Mouse (Mus musculus) E14TG2a.4 (cell line): ENCODE results near the gene Top1.
A peak's percentile ranks its signal among the peaks of the same experiment; 100 is the strongest.

Source experiments
- H3K27me3 ChIP-seq: 2 replicates; pipeline ENCODE4 v1.6.1; 2014; ENCODE audit warnings: low read length, control low read depth; ENCODE audit not compliant: insufficient read depth
- H3K36me3 ChIP-seq: 2 replicates; pipeline ENCODE4 v1.6.1; 2014; ENCODE audit warnings: low read length, control low read depth; ENCODE audit not compliant: insufficient read depth
- H3K4me1 ChIP-seq: replicated peaks from 2 replicates; pipeline ENCODE4 v1.6.1; 2014; ENCODE audit warnings: low read depth, low read length, control low read depth
- H3K4me3 ChIP-seq: replicated peaks from 2 replicates; pipeline ENCODE4 v1.5.1; 2014; ENCODE audit warnings: mild to moderate bottlenecking, low read length
- H3K9me3 ChIP-seq: 2 replicates; pipeline ENCODE4 v1.6.1; 2014; ENCODE audit warnings: low read length, control low read depth
- CTCF ChIP-seq: conservative IDR thresholded peaks from 2 replicates; pipeline ENCODE4 v1.5.1; 2014; ENCODE audit warnings: low read length
- NANOG ChIP-seq: IDR thresholded peaks from 2 replicates; pipeline ENCODE4 v1.6.1; 2014; ENCODE audit warnings: borderline replicate concordance, low read length, mixed read lengths
- POU5F1 ChIP-seq: IDR thresholded peaks from 2 replicates; pipeline ENCODE4 v1.6.1; 2014; ENCODE audit warnings: low read length, borderline replicate concordance

Top1 gene

GRCm38 (mm10) chr2:160645614-160646137 is at the start of gene Top1:
Gene Top1 (plus strand): TSS chr2:160645888.
- TF ChIP-seq CTCF = no peak
- no peak for TF ChIP-seq POU5F1
- TF ChIP-seq NANOG = no peak
- H3K4me3 ChIP-seq = peak within 1 kb of the TSS; percentile 91
- peaks cover 29% of the 10 kb centered on the region for H3K4me1 ChIP-seq
- peaks cover 45% of the 10 kb centered on the region for H3K9me3 ChIP-seq
- H3K36me3 ChIP-seq = peaks cover 40% of the 10 kb centered on the region
- H3K27me3 ChIP-seq = no peaks in the 10 kb centered on the region

GRCm38 (mm10) chr2:160597582-160598281 is 48.0 kb upstream of the Top1 start:
- H3K4me1 ChIP-seq = peaks cover 10% of the 10 kb centered on the region; the same call in 1 of the 2 replicates
- peak; percentile 89 for TF ChIP-seq CTCF
- TF ChIP-seq POU5F1 = no peak
- TF ChIP-seq NANOG = no peak

DNA sequence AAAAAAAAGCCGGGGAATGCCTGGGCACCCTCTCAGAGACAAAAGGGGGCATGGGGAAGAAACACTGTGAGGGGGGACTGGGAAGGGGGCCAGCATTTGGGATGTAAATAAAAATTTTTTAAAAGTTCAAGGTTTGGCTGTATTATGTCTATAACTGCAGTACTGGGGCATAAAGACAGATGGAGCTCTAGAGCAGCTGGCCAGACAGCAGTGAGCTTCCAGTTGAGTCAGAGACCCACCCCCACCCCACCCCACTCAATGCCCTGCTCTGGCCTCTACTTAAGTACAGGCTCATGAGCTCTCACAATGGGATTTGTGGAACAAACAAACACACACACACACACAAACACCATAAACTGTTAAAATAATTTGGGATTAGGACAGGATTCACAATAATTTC is 43.9 kb upstream of the Top1 start:
- no peaks in the 10 kb centered on the region for H3K36me3 ChIP-seq
- H3K27me3 ChIP-seq = peaks cover 5% of the 10 kb centered on the region
- no peak overlapping the region for H3K4me3 ChIP-seq
- peak; percentile 61 for TF ChIP-seq CTCF
- no peak for TF ChIP-seq NANOG
- H3K9me3 ChIP-seq = no peaks in the 10 kb centered on the region
- H3K4me1 ChIP-seq = peaks cover 14% of the 10 kb centered on the region; the same call in 1 of the 2 replicates

More at GRCm38 (mm10) chr2:160597582-160598281, 48.0 kb upstream of the Top1 start:
- H3K9me3 ChIP-seq = no peaks in the 10 kb centered on the region
- H3K36me3 ChIP-seq = no peaks in the 10 kb centered on the region
- H3K4me3 ChIP-seq = no peak overlapping the region
- peaks cover 5% of the 10 kb centered on the region for H3K27me3 ChIP-seq

- no peaks in the 10 kb centered on the region for H3K36me3 ChIP-seq
- H3K4me3 ChIP-seq = no peak overlapping the region
- H3K27me3 ChIP-seq = no peaks in the 10 kb centered on the region; the same call in 1 of the 2 replicates
- peaks cover 11% of the 10 kb centered on the region; the same call in 1 of the 2 replicates for H3K4me1 ChIP-seq
- no peaks in the 10 kb centered on the region for H3K9me3 ChIP-seq
- TF ChIP-seq NANOG (no peak), POU5F1 (no peak), CTCF (no peak)
Observed at GRCm38 (mm10) chr2:160603154-160603933, 42.3 kb upstream of the Top1 start.

DNA sequence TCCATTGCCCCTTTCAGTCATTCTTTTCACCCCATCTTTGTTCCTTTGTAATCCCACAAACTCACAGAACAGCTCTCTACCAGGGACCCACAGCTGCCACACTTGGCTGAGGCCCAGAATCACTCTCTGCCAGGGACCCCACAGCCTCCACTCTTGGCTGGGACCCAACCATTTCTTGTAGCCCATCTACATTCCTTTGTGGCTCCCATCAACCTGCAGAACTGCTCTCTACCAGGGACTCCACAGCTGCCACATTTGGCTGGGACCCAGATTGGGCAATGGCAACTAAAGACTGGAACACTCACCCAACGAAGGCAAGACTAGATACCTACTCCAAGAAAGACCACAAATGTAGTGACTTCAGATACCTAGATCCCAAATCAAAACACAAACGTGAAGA is 35.7 kb upstream of the Top1 start:
- Histone ChIP-seq H3K4me3 (no peak overlapping the region), H3K36me3 (no peaks in the 10 kb centered on the region), H3K27me3 (no peaks in the 10 kb centered on the region; the same call in 1 of the 2 replicates), H3K4me1 (peaks cover 9% of the 10 kb centered on the region), H3K9me3 (no peaks in the 10 kb centered on the region)
- no peak for TF ChIP-seq NANOG
- TF ChIP-seq POU5F1 = no peak
- TF ChIP-seq CTCF = no peak

- Histone ChIP-seq H3K4me1 (peaks cover 12% of the 10 kb centered on the region), H3K27me3 (no peaks in the 10 kb centered on the region), H3K36me3 (no peaks in the 10 kb centered on the region), H3K9me3 (no peaks in the 10 kb centered on the region), H3K4me3 (no peak overlapping the region)
- TF ChIP-seq CTCF = no peak
- no peak for TF ChIP-seq POU5F1
- TF ChIP-seq NANOG = no peak
Observed at GRCm38 (mm10) chr2:160613186-160613919, 32.3 kb upstream of the Top1 start.

GRCm38 (mm10) chr2:160617741-160618140 is 27.9 kb upstream of the Top1 start:
- Histone ChIP-seq H3K9me3 (peaks cover 7% of the 10 kb centered on the region; the same call in 1 of the 2 replicates), H3K4me3 (no peak overlapping the region), H3K4me1 (peaks cover 18% of the 10 kb centered on the region), H3K36me3 (no peaks in the 10 kb centered on the region), H3K27me3 (0 out of 2 replicates have a peak, but pooled peaks cover 4% of the 10 kb centered on the region)
- no peak for TF ChIP-seq POU5F1
- no peak for TF ChIP-seq CTCF
- no peak for TF ChIP-seq NANOG
